Mouse (Mus musculus): ENCODE data around the gene Trnp1. TPM values are rescaled to one million over a fixed set of nuclear protein-coding genes. Genes with fewer than 3 reads are reported as not detected.

Gene Trnp1
- polyA plus RNA-seq, 1 experiment from 2014 or later = 1.9 TPM

DNA sequence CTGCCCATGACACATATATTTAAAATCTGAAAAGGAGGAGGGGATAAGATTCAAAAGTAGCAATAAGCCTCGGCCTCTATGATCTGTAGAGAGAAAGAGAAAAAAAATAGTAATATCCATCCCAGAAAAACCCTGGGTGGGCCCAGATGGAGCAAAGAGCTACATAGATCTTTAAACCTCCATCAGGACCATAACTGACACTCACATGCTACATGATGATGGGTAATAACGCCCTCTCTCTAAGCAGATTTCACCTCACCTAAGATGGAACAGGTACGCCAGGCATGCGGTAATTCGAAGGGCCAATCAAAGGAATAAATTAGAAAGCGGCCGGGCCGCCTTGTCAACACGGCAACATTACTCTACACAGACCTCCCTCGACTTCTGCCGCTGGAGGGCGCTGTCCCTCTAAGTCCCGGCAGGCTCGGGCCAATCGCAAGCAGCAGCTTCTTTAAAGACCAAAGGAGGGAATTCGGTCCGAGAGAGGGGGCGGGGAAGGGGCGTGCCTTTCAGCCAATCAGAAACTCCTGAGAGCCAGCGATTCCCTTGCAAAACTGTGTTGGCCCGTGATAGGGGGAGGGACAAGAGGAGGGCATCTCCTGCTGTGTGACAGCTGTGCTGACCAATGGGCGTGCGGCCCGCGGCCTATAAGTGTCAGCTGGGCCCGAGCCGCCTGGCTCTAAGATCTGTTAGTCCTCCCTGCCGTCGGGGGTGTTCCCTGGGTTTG is 18.7 kb downstream of the Trnp1 start, which contains the start of gene Tent5b:
Tent5b (plus strand) TSS at position 675 of the 727 bp plus-strand sequence.
- no peaks in the 10 kb centered on the region for H3K36me3 ChIP-seq
- 3% methylated on average over 29 of the region's 29 CpGs for WGBS
- no peak within 1 kb of the TSS for H3K27ac ChIP-seq
- peaks cover 14% of the 10 kb centered on the region for H3K4me1 ChIP-seq (replicated peaks)
- peak within 1 kb of the TSS; percentile 60 for H3K9ac ChIP-seq (replicated peaks)
- peak within 1 kb of the TSS; percentile 50 for H3K4me2 ChIP-seq (replicated peaks)
- peak; percentile 98 for ATAC-seq
- H3K4me3 ChIP-seq (replicated peaks) = peak within 1 kb of the TSS; percentile 43
- no peaks in the 10 kb centered on the region for H3K9me3 ChIP-seq
- peaks cover 64% of the 10 kb centered on the region for H3K27me3 ChIP-seq

DNA sequence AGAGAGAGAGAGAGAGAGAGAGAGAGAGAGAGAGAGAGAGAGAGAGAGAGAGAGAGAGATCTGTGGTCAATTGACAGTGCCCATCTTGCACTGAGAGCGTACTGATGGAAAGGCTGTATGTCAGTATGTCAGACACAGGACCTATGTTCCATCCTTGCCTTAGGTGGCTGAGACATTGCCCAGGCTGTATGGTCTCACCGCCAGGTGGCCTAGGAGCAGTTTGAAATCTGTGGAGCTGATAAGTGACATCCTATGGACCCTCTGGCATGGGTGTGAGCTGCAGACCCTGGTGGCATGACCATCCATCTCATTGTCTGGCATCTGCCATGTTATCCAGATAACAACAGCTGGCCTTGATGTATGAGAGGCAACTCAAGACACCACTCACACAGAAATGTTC is 24.5 kb downstream of the Trnp1 start:
- H3K27ac ChIP-seq = no peak overlapping the region
- no peak overlapping the region for H3K4me2 ChIP-seq (replicated peaks)
- no peaks in the 10 kb centered on the region for H3K4me1 ChIP-seq (replicated peaks)
- no peaks in the 10 kb centered on the region for H3K36me3 ChIP-seq
- 88% methylated on average over 2 of the region's 2 CpGs for WGBS
- no peaks in the 10 kb centered on the region for H3K9me3 ChIP-seq
- no peak overlapping the region for H3K9ac ChIP-seq (replicated peaks)
- H3K27me3 ChIP-seq = peaks cover 28% of the 10 kb centered on the region
- no peak overlapping the region for H3K4me3 ChIP-seq (replicated peaks)
- ATAC-seq = no peak

DNA sequence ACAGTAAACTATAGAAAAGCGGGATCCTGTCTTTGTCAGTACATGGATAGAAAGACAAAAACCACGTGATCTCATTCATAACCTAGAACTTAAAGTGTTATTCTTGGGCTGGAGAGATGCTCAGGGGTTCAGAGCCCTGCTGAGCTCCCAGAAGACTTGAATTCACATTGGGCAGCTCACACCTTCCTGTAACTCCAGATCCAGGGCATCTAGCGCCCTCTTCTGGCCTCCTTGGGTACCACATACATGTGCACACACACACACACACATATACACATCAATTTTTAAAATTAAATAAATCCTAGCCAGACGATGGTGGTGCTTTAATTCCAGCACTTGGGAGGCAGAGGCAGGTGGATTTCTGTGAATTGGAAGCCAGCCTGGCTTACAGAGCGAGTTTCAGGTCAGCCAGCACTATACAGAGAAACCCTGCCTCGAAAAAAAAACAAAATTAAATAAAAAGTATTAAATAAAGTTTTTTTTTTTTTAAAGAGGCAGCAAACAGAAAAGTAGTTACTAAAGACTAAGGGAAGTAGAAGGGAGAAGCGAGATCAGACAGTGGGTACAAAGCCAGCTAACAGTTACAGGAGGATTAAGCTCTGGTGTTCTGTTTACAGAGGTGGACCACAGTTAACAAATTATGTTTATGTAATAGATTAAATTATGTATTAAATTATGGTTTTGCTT is 27.1 kb downstream of the Trnp1 start:
- H3K4me2 ChIP-seq (replicated peaks) = no peak overlapping the region
- 77% methylated on average over 7 of the region's 7 CpGs for WGBS

DNA sequence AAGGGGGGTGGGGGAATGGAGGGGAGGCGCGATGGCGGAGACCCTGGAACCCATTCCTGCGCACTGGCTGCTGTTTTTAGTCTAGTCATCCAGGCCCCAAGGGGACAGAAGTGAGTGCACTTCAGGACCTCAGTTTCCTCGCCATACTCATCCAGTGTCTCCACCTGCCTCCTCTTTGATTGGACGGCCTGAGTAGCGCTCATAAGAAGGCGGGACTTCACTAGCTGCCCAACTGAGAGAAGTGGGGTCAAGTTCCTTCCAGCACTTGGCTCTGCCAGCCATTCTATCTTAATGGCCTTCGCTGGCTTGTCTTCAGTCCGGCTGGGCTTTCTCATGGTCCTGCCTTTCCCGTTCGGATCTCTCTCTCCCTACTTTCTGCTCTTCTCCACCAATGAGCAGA is 29.2 kb downstream of the Trnp1 start:
- Histone ChIP-seq H3K9ac (replicated peaks) (no peak overlapping the region), H3K9me3 (no peaks in the 10 kb centered on the region), H3K36me3 (no peaks in the 10 kb centered on the region), H3K4me1 (replicated peaks) (peaks cover 9% of the 10 kb centered on the region), H3K27ac (no peak overlapping the region), H3K4me2 (replicated peaks) (no peak overlapping the region), H3K27me3 (peaks cover 25% of the 10 kb centered on the region), H3K4me3 (replicated peaks) (0 out of 2 replicates have a peak overlapping the region, but pooled peaks have one; percentile 48)
- WGBS = 18% methylated on average over 12 of the region's 12 CpGs
- ATAC-seq = no peak

More for the DNA sequence above, 27.1 kb downstream of the Trnp1 start:
- ATAC-seq = no peak
- no peaks in the 10 kb centered on the region for H3K36me3 ChIP-seq
- H3K9me3 ChIP-seq = no peaks in the 10 kb centered on the region
- no peak overlapping the region for H3K4me3 ChIP-seq (replicated peaks)
- H3K27ac ChIP-seq = no peak overlapping the region
- H3K9ac ChIP-seq (replicated peaks) = no peak overlapping the region
- peaks cover 26% of the 10 kb centered on the region for H3K27me3 ChIP-seq
- H3K4me1 ChIP-seq (replicated peaks) = peaks cover 9% of the 10 kb centered on the region

DNA sequence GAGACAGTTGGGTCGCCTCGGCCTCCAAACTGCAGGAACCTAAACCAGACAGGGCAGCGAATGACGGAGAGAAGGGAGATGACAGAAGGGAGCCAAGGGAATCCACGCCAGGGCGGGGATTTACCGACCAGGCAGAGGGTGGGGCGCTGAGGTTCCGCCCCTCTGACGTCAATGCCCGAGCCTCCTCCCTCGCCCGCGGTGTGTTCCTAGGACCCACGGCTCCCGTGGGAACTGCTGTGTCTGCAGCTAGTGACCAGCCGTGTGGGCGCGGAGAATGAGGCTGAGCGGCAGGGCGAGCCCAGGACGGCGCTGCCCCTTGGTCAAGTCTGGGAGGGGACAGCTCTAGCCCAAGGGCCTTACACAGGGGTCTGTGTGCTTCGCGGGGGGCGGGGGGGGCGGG is 30.3 kb downstream of the Trnp1 start:
- Histone ChIP-seq H3K4me2 (replicated peaks) (peak overlapping the region; percentile 93), H3K27me3 (peaks cover 25% of the 10 kb centered on the region), H3K9ac (replicated peaks) (peak overlapping the region; percentile 64), H3K36me3 (no peaks in the 10 kb centered on the region), H3K9me3 (no peaks in the 10 kb centered on the region), H3K4me1 (replicated peaks) (peaks cover 9% of the 10 kb centered on the region), H3K4me3 (replicated peaks) (peak overlapping the region; percentile 48), H3K27ac (no peak overlapping the region)
- WGBS = under 1% methylated on average over 27 of the region's 27 CpGs
- ATAC-seq = peak; percentile 66

DNA sequence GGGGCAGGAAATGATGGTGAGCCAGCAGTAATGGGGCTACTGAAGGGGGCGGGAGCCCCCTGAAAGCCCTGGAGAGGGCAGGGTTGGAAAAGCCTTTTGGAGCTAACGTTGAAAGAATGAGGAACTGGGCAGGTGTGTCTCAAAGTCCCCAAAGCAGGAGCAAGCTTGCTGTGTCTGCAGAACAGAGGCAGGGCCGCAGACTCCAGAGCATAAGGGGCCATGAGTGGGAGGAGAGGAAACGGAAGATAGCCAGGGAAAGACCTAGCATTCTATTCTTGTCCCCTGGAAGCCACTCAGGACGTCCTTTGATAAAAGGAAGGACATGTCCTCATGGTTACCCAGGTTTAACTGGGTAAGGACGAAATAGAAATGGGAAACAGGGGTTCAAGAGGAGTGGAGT is 35.2 kb downstream of the Trnp1 start:
- H3K9me3 ChIP-seq = no peaks in the 10 kb centered on the region
- H3K4me3 ChIP-seq (replicated peaks) = no peak overlapping the region
- peaks cover 9% of the 10 kb centered on the region; the same call in 1 of the 2 replicates for H3K27me3 ChIP-seq
- H3K27ac ChIP-seq = no peak overlapping the region
- H3K4me2 ChIP-seq (replicated peaks) = no peak overlapping the region
- H3K36me3 ChIP-seq = no peaks in the 10 kb centered on the region
- H3K9ac ChIP-seq (replicated peaks) = no peak overlapping the region
- peaks cover 5% of the 10 kb centered on the region for H3K4me1 ChIP-seq (replicated peaks)
- 69% methylated on average over 6 of the region's 6 CpGs for whole genome bisulfite sequencing
- ATAC-seq = no peak

DNA sequence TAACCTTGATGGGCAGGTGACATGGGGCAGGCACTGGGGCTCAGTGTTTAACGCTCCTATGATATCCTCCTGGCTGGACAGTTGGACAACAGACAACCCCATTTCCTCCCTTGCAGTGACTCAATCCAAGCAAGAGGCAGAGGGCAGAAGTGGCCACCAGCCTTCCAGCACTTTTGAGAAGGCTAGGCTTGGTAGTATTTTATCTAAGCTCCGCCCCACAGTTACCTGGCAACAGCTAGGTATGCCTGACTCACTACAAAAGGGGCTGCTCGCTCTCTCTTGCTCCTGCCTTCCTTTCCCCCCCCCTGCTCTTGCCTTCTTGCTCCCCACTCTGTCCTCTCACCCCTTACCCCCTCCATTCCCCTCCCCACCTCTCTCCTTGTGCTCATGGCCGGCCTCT is 37.0 kb downstream of the Trnp1 start:
- Histone ChIP-seq H3K4me1 (replicated peaks) (no peaks in the 10 kb centered on the region), H3K4me3 (replicated peaks) (no peak overlapping the region), H3K4me2 (replicated peaks) (no peak overlapping the region), H3K27ac (no peak overlapping the region), H3K9me3 (no peaks in the 10 kb centered on the region), H3K9ac (replicated peaks) (no peak overlapping the region), H3K27me3 (no peaks in the 10 kb centered on the region), H3K36me3 (no peaks in the 10 kb centered on the region)
- no peak for ATAC-seq
- 84% methylated on average over 4 of the region's 4 CpGs for WGBS

DNA sequence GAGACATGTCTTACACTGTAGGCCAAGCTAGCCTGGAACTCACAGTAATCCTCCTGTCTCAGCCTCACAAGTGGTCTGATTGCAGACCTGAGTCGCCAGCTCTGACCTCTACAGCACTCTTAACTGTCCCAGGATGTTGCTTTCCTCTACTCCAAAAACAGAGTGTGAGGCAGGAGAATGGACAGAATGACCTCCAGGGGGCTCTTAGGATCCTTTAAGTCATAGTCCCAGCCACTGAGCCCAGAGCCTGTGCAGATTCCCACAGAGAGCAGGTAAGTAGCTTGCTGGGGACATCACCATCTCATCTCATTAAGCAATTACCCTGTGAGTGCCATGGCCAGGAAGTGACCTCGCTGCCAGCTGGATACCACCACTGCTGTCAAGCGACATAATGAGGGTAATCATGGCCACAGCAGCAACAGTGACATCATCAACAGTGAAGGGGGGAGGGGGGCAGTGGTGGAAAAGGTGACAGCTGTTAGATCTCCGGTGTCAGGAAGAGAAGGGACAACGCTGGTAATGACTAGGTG is 37.5 kb downstream of the Trnp1 start:
- Histone ChIP-seq H3K9ac (replicated peaks) (no peak overlapping the region), H3K4me2 (replicated peaks) (no peak overlapping the region), H3K36me3 (no peaks in the 10 kb centered on the region), H3K27ac (no peak overlapping the region), H3K4me1 (replicated peaks) (no peaks in the 10 kb centered on the region), H3K27me3 (no peaks in the 10 kb centered on the region), H3K9me3 (0 out of 2 replicates have a peak, but pooled peaks cover 3% of the 10 kb centered on the region), H3K4me3 (replicated peaks) (no peak overlapping the region)
- ATAC-seq = no peak
- WGBS = 53% methylated on average over 5 of the region's 5 CpGs

DNA sequence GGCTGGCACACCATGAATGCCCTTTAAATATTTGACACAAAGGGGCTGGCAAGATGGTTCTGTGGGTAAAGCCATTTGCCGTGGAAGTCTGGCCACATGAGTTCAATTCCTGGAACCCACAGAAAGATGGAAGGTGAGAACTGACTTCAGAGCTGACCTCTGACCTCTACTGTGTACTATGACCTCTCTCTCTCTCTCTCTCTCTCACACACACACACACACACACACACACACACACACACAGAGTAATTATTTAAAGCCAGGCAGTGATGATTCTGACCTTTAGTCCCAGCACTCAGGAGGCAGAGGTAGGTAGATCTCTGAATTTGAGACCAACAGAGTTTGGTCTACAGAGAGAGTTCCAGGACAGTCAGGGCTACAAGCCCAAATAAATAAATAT is 38.3 kb downstream of the Trnp1 start:
- no peak overlapping the region for H3K9ac ChIP-seq (replicated peaks)

DNA sequence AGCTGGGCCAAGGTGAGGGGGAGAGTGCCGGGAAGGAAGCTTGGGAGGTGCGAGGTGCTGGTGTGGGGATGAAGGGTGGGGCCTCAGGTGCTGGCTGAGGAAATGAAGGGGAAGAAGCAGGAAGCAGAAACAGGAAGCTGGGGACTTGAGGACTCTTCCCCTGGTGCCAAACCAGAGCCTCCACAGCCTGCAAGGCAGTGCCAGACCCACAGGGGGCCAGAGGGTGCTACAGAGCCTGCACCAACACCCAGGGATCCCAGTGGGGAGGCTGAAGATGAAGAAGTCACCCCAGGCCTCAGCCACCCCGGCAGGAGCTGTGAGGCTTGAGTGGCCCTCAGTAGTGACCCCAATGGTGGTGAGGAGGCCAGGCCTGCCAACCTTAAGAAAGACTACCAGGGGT is 40.3 kb downstream of the Trnp1 start:
- 77% methylated on average over 3 of the region's 3 CpGs for WGBS

More for the DNA sequence above, 38.3 kb downstream of the Trnp1 start:
- ATAC-seq = no peak
- Histone ChIP-seq H3K27ac (no peak overlapping the region), H3K4me3 (replicated peaks) (no peak overlapping the region), H3K4me2 (replicated peaks) (no peak overlapping the region), H3K27me3 (no peaks in the 10 kb centered on the region), H3K36me3 (no peaks in the 10 kb centered on the region), H3K4me1 (replicated peaks) (no peaks in the 10 kb centered on the region), H3K9me3 (0 out of 2 replicates have a peak, but pooled peaks cover 4% of the 10 kb centered on the region)
- WGBS = 84% methylated on average over 1 of the region's 1 CpGs

DNA sequence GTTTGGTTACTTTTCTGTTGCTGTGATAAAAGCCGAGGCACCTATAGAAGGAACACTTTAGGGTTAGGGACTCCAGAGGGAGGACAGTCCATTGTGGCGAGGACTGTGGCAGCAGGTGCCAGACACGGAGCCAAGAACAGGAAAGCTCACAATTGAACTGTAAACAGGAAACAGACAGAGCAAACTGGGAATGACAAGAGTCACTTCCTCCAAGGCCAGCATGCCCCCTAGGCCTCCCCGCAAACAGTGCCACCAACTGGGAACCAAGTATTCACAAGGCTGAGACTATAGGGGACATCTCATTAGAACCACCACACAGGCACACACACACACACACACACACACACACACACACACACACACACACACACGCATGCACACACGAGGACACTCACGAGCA is 45.9 kb downstream of the Trnp1 start:
- H3K4me1 ChIP-seq (replicated peaks) = peaks cover 9% of the 10 kb centered on the region
- no peak overlapping the region for H3K27ac ChIP-seq
- H3K27me3 ChIP-seq = no peaks in the 10 kb centered on the region
- no peak overlapping the region for H3K4me3 ChIP-seq (replicated peaks)
- H3K9me3 ChIP-seq = 0 out of 2 replicates have a peak, but pooled peaks cover 4% of the 10 kb centered on the region
- no peak overlapping the region for H3K9ac ChIP-seq (replicated peaks)
- ATAC-seq = no peak
- no peaks in the 10 kb centered on the region for H3K36me3 ChIP-seq
- no peak overlapping the region for H3K4me2 ChIP-seq (replicated peaks)
- 69% methylated on average over 7 of the region's 7 CpGs for WGBS

More for the DNA sequence above, 40.3 kb downstream of the Trnp1 start:
- Histone ChIP-seq H3K9me3 (0 out of 2 replicates have a peak, but pooled peaks cover 4% of the 10 kb centered on the region), H3K36me3 (no peaks in the 10 kb centered on the region), H3K9ac (replicated peaks) (no peak overlapping the region), H3K4me2 (replicated peaks) (no peak overlapping the region), H3K27me3 (no peaks in the 10 kb centered on the region), H3K27ac (no peak overlapping the region), H3K4me1 (replicated peaks) (no peaks in the 10 kb centered on the region), H3K4me3 (replicated peaks) (no peak overlapping the region)
- ATAC-seq = no peak

DNA sequence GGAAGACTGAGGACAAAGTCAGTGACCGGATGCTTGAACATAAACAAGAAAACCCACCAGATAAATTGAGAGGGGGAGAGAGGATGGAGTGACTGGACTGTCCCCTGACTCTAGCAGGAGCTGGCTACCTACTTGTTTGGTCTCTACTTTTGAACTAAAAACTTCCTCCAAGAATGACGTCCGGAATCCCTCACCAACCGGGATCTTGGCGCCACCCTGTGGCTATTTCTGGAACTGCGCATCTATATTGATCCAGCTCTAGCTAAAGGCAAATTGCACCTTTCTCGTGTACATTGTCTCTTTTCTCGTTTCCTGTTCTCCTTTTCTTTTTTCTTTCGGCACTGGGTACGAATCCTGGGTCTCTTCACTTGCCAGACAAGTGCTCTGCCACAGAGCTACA is 46.8 kb downstream of the Trnp1 start:
- 9% methylated on average over 10 of the region's 10 CpGs for WGBS
- Histone ChIP-seq H3K4me3 (replicated peaks) (no peak overlapping the region), H3K9ac (replicated peaks) (no peak overlapping the region), H3K36me3 (no peaks in the 10 kb centered on the region), H3K4me1 (replicated peaks) (peaks cover 9% of the 10 kb centered on the region), H3K9me3 (0 out of 2 replicates have a peak, but pooled peaks cover 4% of the 10 kb centered on the region), H3K27me3 (no peaks in the 10 kb centered on the region), H3K27ac (no peak overlapping the region), H3K4me2 (replicated peaks) (no peak overlapping the region)
- ATAC-seq = no peak
